Comparison of ENCODE assay signal across 8 mouse cellular contexts in the genomic region with DNA sequence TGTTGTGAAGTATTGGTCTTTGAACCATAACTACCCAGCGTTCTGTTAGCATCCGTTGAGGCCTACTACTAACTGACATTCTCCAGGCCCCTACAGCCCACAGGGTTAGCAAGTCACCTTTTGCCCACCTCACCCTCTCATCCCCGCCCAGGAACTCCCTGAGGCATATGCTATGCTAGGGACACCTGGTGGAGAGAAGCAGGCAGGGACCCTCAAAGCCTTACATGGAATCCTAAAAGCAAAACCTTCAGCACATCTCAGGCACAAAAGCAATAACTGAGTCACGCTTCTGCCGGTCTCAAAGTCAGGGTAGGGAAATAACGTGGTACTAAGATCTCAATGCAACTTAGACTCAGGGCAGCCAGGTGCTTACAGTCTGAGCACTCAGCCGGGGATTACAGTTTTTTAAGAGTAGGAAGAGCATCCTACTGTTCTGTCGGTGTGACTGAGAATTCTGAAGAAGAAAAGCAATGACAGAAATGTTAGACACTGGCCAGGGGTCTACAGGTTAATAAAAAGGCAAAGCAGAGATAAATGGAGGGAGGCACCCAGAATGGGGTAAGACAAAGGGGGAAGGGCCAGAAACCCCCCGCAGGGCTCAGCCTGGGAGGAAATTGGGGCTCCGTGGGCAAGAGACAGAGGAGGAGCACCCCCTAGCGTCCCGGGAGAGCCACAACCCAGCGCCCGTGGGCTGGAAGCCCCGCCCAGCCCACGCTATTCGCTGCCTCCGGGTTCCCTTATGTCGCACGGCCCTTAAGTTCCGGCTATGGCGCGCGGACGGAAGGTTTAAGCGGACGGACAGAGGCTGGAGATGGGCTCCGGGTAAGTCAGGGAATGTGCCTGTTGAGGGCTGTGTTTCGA. TPM values are rescaled to one million over a fixed set of nuclear protein-coding genes. Genes with fewer than 3 reads are reported as not detected.
DNase-seq lines count a peak whose midpoint lies in the region; ATAC-seq lines count a peak whose summit lies in the region.

A gene (plus strand): TSS at position 789 of the 861 bp plus-strand sequence.

- peak within 1 kb of the TSS; percentile 89 for H3K4me2 ChIP-seq in hindbrain, embryonic 15.5 days

- WGBS in hindbrain, embryonic 15.5 days, result 5% methylated on average over 29 of the region's 29 CpGs

- ATAC-seq in hindbrain, embryonic 15.5 days (ENCODE audit: low FRiP score, low read depth), result peak; percentile 96

- peaks cover 15% of the 10 kb centered on the region for H3K36me3 ChIP-seq in hindbrain, embryonic 15.5 days

- no peaks in the 10 kb centered on the region for H3K27me3 ChIP-seq in hindbrain, embryonic 15.5 days

- no peaks in the 10 kb centered on the region for H3K9me3 ChIP-seq in hindbrain, embryonic 15.5 days

- peak within 1 kb of the TSS; percentile 85 for H3K4me3 ChIP-seq in hindbrain, embryonic 15.5 days

- peaks cover 20% of the 10 kb centered on the region for H3K4me1 ChIP-seq in hindbrain, embryonic 15.5 days (replicated peaks)

- peak; percentile 95 for DNase-seq in T-cell, adult 2 months (ENCODE audit: low spot score)
- peak; percentile 96 to 99 for DNase-seq in cerebellum, postnatal 36 days
- DNase-seq in frontal cortex, postnatal 36 days (ENCODE audit: low spot score in 2 of 2), result peak; percentile 97
- DNase-seq in left cerebral cortex, adult 11 months (ENCODE audit: low spot score), result peak; percentile 91
- peak; percentile 96 to 98 for DNase-seq in lung, postnatal 4 days
- peak; percentile 94 for DNase-seq in retina, postnatal 7 days (ENCODE audit: low read depth, low spot score)
- peak; percentile 94 for DNase-seq in urinary bladder, adult 2 months (ENCODE audit: low spot score)

- H3K27ac ChIP-seq in hindbrain, embryonic 15.5 days (replicated peaks), result peak within 1 kb of the TSS; percentile 86

- peak within 1 kb of the TSS; percentile 95 for H3K9ac ChIP-seq in hindbrain, embryonic 15.5 days

RNA-seq across cellular contexts. Expression of the gene that starts here (rescaled TPM):
- 33.3 and 35.8 TPM in 2 replicates for polyA plus RNA-seq in hindbrain, embryonic 15.5 days (2015; fragmentation: Nextera tagmentation; extraction: Ambion mirVana)
- 24.3 and 25.1 TPM in 2 replicates for polyA plus RNA-seq in urinary bladder, adult 2 months (2012; rRNA removed)

Comparison
In these comparisons a context has a peak if more than half of its experiments do, and no peak if none do; other contexts are left out.
1. Peak in every context shown above with its lines: DNase-seq, ATAC-seq, H3K4me3 ChIP-seq and H3K27ac ChIP-seq.